Mouse (Mus musculus) Muller cell, postnatal 12 days (primary cell): ENCODE data around the gene Klhl29.

Experiments used
- DNase-seq: peaks from one replicate; pipeline ENCODE4 v3.0.0-alpha.2; 2015; ENCODE audit errors: inconsistent ontology term

Gene Klhl29

DNA sequence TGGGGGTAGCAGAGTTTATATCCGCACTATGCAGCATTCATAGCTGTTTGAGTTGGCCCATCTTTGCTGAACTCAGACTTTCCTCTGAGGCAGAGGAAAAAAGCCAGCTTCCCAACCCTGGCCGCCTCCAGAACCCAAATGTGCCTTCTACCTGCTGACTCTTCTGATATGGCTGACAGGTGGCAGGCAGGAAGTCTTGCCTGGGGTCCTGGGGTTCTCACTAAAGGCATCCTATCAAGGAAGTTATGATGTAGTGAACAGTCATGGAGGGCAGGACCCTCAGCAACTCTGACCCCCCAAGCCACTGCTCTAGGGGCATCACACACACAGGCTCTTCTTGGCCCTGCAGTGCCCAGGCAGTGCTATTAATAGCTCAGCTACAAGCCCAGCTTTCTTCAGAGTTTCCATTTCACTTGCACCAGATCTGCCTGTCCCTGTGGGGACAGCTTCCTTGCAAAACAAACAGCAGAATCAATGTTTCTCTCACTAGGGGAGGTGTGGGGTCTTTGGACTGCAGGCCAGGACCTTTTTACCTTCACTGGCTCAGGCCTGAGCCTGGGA, 187.6 kb downstream of the Klhl29 start:
- DNase-seq, result no peak

DNA sequence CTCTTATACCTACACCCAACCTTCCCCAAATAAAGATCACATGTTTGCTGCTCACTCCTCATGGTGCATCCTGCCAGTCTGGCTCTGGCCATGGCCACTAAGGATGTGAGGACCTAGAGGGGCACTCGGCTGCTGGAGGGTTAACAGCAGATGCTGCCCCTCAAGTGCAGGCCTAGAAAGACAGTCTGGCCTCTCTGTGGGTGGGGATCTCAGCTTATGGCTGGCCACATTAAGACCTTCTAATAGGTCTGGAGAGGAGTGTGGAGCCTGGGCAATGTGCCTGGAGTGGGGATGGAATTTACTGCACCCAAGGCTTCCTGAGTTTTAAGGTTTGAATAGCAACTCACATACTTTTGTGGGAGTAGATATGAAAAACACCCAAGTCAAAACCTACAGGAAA, 188.8 kb downstream of the Klhl29 start:
- peak; percentile 24 for DNase-seq

DNA sequence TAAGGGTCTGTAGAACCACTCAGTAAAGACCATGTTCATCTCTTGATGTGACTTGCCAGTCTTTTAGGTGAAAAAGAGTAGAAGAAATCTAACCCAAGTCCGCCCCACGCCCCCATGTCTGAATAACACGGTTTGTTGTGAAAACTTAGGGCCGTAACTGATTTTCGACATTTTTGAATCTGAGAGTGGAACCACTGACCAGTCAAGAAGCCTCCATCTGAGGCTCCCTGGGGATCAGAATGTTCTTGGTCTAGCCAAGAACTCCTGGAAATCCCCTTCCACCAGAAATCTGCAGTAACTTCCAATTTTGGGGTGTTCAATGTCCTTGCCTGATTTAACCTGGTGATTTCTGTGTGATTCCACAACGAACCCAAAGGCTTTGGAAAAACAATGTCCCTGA, 189.9 kb downstream of the Klhl29 start:
- no peak for DNase-seq

DNA sequence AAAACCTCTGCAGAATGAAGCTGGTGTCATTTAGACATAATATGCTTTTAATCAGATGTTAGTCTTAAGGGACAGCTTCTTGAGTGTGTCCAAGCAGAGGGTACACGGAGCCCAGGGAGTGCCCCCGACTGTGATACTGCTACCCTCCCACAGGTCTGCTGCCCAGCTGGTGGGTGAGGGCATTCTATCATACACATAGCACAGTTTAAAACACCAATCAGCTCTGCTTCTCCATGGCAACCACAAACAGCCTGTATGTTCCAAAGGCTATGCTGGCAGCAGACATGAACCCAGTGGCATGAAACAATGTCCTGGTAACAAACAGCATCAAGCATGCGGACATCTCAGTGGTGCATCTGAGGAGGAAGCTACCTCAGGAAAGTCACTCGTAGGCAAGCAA, 192.9 kb downstream of the Klhl29 start:
- DNase-seq, result no peak

DNA sequence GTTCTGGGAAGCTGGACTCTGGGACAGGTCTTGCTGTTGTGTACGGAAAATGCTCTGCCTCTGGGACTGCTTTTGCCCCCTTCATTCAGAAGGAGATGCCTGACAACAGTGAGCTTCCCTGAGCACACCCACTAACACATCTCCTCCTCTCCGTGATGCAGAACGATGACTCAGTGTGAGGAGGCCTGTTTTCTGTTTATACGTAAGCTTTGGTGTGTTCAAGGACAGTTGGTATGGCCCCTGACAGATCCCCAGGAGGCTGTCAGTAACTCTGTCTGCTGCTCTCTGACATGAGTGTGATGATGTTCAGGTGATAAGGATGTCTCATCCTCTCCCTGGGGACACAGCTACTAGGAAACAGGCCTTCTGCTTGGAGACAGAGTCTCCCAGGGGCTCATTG, 193.3 kb downstream of the Klhl29 start:
- peak; percentile 9 for DNase-seq

DNA sequence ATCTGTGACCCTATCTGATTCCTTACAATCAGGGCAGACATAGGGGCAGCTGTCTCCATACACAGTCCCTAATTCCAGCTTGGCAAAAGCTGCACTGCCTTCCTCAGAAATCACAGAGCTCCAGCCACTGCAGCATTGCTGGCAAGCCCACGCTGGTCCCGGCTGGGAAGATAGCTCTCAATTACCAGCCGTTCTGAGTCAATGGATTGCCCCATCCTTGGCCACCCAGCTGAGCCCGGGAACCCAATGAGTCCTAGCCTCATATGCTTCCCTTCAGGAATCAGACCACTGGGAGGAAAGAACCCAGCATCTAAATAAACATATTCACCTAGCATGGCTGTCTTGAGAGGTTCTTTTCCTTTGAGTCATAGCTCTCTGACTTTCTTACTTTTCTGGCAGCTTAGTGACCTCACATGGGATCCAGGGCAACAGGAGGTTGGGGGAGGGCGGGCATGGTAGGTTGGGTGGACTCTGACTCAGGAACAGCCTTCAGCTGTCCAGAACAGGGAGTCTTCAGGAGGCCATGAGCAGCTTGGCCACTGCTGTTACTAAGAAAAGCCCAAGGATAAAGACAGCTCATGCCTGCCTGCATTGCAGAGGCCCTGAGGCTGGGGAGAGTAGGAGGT, 198.7 kb downstream of the Klhl29 start:
- DNase-seq, result peak; percentile 71

DNA sequence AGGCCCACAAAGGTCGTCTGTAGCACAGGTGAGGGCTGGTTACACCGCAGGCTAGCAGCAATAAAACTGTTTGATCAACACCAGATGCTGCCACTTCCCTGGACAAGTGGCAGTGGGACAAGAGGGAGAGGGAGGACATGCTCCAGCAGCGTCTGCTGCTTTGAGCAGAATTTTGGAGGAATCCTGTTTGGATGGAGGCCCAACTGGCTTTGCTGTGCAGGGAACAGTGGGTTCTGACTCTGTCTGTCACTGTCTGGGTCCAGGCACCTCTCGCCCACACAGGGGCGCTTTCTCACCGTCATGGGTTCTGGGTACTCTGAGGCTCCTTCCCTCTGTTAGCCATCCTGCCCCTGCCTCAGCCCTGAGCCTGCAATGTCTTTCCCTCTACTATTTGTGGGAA, 209.3 kb downstream of the Klhl29 start:
- DNase-seq, result peak; percentile 30

DNA sequence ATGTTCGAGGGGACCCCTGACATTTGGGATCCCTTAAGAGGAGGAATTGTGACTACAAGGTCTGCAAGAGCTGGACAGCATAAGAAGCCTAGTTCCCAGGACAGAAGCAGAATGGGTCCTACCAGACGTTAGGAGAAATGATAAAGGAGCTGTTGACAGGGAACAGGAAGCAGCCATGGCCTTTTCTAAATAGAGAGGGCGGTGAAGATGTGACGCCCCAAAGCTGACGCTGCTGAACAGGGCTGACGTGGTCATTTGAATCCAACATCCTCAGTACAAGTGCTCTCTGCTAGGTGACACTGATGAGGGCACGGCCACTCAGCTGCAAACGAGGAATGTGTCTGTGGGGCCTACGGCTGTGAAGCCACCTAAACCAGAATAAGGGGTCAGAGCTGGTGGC, 210.1 kb downstream of the Klhl29 start:
- no peak for DNase-seq

DNA sequence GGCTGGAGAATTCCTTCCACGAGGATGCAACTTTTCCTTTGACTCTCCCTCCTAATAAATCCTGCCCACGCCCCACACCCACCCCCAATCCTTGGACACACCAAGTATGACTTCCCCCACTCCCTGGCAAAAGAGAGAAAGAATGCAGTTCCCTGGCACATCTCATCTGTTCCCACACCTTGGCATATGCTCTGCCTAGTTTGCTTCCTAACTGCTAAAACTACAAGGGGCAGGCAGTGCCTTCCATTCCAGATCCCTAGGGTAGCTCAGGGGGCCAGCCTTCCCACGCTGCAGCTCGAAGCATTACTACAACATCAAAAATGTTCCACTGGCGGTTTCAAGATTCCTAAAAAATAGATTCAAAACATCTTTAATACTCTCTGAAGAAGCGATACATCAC, 212.8 kb downstream of the Klhl29 start:
- DNase-seq, result no peak

DNA sequence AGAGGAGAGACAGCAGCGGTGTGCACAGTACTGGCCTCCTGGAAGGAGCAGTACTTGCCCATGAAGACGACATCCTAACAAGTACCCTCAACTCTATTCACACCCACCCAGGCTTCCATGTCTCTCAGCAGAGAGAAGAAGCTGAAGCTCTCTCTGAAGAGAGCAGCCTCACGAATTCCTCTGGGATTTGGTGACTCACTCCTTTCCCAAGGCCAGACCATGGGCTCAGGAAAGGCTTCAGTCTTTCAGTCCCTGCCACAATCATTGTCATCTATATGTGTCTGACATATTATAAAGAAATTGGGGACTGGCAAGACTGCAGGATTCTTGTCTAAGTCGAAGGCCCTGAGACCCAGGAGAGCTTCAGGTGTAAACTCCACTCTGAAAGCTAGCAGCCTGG, 213.9 kb downstream of the Klhl29 start:
- no peak for DNase-seq

DNA sequence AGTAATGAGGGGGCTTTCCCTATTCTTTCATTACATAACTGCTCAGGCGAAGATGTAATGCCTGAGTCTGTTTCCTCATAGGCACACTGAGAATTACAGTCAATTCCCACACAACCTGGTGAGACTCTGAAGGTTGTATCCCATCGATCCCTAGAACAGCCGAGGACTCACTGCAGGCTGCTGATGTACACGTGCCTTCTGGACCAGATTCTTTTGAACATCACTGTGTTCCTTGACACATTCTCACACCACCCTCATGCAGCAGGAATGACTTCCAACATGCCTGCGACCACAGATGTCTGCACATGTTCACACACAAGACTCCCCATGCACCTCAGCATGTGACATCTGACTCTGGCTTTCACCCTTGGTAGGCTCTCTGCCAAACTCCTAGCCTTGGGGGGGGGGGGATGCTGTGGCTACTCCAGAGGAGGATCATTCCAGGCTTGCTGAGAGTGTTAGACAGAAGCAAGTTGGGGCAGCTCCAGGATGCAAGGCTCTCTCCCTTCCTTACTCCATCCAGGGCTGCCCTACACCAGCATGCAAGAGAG, 217.5 kb downstream of the Klhl29 start:
- no peak for DNase-seq

DNA sequence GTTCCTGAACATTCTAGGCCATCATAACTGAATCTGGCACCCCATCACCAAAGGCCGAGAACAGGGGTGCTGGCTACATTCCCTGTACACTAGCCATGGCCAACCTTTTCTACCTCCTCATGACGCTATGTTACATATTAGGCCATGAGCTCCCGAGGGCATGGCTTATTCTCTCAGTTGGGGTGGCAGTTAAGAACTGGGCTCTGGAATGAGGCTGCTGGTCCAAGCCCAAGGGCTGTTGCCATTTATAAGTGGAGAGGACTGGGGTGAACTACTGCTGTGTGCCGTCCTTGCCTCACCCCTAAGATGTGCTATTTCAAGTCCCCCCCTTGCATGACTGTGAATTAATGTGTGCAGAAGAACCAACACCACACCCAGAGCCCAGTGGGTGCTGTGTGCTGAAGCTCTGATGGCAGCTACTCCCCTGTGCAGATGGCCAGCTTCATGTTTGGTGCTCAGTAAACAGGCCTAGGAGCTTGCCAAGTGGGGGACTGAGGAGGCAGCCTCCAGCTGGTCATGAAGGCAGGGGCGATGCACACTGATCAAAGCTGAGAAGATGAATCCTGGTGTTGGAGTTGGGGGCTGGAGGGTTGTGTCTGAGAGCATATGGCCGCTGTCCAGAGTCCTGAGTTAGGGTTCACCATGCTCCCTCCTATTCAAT, 218.3 kb downstream of the Klhl29 start:
- no peak for DNase-seq

DNA sequence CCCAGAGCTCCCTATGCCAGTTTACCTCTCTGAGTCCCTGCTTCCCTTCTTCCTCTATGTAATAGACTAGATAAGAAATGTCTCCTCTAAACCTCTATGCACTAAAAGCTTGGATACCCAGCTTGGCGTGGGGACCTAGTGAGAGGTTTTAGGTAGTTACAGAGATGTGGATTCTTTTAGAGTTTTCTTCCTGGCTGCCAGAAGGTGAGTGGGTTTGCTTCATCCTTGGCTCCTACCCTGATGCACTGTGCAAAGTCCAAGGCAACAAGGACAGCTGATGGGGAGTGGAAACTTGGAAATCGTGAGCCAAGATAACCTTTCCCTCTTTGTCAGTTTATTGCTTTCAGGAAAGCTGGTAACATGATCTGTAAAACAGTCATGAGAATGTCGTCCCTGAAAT, 220.3 kb downstream of the Klhl29 start:
- DNase-seq, result no peak

DNA sequence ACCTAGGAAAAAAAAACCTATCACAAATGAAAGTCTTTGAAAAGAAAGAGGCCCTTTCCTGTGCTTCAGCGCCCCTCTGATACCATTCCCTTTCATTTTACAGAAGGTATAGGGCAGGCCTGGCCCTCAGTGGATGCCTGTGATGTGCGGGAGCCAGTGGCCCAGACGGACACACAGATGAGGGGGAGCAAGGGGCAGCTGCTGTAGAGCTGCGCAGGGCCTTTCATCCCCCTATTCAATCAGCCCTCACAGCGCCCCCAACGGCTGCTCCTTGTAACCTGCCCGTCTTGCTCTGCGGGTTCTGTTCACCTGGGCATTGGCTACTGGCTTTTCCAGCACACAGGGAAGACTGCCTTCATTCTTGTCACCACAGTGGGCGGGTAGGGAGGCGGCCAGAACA, 223.6 kb downstream of the Klhl29 start:
- DNase-seq, result no peak

DNA sequence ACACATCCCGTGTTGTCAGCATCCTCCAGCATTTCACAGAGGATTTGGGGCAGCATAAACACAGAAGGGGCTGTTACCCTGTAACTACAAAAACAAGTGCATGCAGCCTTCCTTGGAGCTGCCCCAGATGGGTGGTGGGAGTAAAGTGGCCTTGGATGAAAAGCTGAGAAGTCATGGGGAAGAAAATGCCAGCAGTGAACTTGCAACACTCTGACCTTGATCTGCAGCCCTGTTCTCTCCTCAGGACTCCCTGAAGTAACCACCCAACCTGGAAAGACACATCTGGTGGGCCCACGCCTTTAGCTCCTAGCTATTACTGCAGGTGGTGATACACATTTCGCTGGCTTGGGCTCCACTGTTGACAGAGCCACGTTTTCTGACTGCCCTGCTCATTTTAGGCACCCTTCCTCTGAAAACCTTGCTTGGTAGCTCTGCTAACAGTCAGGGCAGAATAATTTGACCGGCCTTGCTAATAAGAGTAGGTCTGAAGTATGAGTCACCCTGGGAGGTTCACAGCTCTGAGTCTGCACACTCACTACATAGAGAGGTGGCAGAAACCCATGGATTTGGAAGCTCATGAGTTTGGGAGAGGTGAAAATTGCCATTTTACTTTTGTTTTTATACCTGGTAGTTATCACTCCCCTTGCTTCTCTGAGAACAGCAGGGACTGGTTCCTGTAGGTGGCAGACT, 228.0 kb downstream of the Klhl29 start:
- DNase-seq, result no peak

DNA sequence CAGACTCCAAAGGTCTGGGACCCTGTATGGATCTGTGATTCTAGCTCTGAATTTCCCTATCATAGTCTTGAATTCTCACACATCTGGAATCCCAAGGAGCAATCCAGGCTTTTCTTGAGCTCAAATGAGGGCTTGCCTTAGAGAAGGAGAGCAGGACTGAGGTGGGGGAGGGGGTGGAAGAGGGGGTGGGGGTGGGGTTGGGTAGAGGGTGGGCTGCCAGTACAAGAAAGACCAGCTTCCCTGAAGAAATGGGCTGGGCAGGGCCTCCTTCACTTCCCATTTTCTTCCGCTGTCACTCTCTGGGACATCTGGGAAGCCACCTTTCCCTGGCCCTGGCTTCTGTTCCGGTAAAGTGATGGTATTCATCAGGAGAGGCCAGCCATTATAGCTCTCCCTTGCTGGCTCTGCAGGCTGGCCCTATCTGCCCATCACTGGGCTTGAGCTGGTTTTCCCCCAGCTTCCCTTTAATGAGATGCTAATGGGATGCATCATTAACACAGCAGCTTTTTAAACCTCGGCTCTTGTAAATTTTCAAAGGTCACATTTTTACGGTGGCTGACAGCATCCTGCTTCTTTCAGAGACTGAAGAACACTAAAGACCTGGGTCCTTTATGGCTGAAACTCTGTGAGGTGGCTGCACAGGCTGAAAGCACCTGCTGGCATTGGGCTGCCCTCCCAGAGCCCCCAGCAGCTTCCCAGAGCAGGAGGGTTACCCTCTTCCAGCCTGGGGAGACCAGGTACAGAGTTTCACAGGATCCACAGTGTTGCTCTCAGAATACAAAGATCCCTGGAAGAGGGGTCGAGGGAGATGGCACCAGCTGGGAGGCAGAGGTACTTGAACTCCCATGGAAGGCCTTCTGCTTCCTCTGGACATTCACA, 231.3 kb downstream of the Klhl29 start:
- no peak for DNase-seq

DNA sequence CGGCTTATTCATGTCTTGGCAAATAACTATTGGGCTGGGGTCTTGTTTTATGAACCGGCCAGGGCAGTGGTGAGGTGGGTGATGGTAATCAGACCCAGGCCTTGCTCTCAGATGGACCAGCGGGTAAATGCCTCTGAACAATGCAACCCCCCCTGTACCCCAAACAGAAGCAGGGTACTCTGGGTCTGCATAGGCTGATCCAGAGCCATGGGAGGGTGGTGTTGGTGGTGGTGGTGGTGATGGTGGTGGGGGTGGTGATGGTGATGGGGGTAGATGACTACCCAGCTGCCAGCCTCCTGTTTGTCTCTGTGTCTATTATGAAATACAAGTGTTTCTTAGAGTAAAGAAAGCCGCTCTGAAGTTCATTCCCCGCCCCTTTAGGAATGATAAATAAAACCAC, 232.3 kb downstream of the Klhl29 start:
- DNase-seq, result no peak

DNA sequence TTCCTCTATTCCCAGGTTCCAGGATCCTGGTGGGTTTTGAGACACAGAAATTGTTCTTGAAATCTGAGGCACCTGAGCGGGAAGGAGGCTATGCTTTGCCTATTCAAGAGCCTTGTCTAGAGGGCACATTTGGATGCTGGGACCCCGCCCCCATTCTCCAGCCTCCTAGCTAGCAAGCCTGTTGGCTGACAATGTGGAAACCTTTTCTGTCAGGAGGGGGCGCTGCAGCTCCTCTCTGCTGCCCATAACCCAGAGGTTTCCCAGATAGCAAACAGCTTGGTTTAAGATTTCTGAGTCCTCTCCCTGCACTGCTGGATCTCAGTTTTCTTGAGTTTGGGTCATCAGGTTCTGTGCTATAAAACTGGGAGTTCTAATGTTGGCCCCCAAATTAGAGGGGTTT, 232.7 kb downstream of the Klhl29 start:
- peak; percentile 74 for DNase-seq

DNA sequence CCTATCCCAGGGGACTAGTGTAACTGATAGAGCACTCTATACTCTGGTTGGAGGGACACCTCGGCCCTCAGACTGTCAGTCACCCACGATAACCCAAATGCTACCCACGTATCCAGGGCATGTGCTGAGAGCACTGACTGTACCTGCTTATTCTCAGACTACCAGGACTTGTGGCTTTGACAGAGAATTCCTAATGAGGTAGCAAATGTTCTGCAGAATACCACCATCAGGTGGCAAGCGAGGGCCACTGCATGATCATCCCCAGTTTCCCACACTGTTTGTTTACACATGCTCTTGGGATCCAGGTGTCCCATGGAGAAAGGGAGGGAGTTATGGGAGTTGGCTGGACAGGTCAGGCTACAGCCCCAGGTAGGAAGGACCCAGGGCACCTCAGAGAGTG, 234.4 kb downstream of the Klhl29 start:
- no peak for DNase-seq

DNA sequence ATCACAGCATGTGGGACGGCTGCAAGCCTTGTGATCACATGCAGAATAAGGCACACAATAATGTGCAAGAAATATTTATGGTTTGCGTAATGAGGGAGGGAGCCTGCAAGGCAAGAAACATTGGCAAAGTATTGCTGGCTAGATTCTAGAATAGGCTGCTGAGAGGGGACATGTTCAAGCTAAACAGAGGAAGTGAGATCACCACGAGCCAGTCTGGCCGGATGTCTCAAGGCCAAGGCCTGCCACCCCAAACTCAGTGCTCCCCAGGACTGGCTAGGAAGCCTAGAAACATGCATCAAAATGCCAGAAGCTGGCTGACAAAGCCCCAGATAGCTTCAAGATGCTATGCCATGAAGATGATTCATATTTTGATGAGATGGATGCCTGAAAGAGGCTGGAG, 236.2 kb downstream of the Klhl29 start:
- DNase-seq, result no peak

DNA sequence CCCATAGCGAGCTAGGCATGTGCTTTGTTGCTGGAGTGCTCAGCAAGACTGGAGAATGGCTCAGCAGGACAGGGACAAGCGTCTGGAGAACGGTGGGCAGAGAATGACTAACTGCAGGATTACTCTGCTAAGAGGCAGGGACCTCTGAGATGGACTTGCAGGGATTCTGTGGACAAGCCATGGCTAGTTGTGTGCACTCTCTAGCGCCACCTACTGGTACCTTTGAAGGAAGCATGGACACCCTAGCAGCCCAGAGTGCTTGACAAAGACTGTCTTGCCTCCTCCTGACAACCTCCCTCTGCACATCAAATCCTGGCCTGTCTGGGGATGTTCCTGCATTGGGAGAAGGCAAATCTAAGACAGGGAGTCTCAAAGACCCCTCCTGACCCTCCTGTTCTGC, 239.2 kb downstream of the Klhl29 start:
- peak; percentile 59 for DNase-seq

DNA sequence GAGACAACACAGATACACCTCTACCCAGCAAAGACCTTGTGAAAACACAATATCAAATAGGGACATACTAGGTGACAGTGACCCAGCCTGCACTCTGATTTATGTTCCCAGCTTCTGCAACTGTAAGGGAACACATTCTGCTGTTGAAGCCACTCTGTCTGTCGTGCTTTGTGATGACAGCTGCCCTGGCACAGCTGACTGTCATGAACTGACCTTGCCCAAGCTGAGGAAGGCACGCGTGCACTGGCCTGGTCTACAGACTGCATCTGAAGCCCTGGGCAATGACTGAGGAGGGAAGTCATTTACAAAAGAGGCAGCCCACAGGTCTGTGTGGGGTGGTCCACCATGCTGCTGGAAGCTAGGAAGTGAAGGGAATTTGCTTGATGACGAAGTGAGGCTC, 246.3 kb downstream of the Klhl29 start:
- no peak for DNase-seq
